Mouse (Mus musculus) CD4-positive naive resting alpha-beta T cell, adult 76 days (primary cell): ENCODE data around the gene Gm9611. TPM values are rescaled to one million over a fixed set of nuclear protein-coding genes. Genes with fewer than 3 reads are reported as not detected.

Source experiments
- total RNA-seq: library from RNA; stranded (reverse); gene quantifications from one replicate; pipeline ENCODE4 v1.2.4, GENCODE M21; 2023

Gm9611 gene
- not detected for total RNA-seq

DNA sequence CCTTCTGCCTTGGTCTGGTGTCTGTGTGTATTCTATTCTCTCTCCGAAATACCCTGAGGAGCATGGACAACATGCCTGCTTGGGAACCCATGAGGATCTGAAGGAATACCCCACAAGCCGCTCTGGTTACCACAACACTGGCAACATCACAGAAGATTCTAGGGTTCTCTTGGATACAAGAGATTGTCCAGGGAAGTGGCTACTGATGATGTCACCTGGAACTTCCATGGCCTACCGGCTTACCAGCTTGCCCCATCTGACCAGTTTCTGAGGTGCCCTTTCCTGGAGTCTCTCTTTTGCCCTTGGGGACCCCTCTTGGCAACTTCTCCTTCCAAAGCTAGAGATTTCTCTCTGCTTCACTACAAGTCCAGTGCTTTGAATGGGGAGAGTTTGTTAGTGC lies at the start of gene Gm9611:
Gene Gm9611, minus strand, starts transcription at position 101 of the 400 bp plus-strand sequence.

DNA sequence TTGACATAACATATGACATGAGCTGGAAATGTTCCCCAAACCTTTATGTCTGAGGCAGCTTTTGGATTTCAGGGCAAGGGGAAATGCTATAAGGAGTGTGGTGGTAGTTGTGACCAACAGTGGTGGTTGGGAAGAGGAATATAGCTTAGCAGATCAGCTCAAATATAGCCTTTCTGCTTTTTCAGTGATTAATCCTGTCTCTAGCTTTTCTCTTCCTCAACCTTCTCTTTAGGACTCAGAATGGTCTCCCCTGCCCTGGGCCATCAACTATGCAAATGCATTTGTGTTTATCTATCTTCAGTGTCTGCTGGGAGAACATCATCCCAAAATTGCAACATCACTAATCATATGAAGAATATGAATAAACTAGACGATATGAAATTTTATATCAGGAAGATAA lies 12.8 kb upstream of the Gm9611 start, which contains the start of gene Gm7995:
Gene Gm7995, plus strand, starts transcription at position 301 of the 400 bp plus-strand sequence.

DNA sequence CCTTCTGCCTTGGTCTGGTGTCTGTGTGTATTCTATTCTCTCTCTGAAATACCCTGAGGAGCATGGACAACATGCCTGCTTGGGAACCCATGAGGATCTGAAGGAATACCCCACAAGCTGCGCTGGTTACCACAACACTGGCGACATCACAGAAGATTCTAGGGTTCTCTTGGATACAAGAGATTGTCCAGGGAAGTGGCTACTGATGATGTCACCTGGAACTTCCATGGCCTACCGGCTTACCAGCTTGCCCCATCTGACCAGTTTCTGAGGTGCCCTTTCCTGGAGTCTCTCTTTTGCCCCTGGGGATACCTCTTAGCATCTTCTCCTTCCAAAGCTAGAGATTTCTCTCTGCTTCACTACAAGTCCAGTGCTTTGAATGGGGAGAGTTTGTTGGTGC lies 37.2 kb downstream of the Gm9611 start, which contains the start of gene Gm17026:
Gene Gm17026, minus strand, starts transcription at position 101 of the 400 bp plus-strand sequence.

Other genes with a start within 250 kb of the Gm9611 start
- not detected for gene Gm7951, start 180.0 kb downstream of the Gm9611 start, total RNA-seq
- gene Gm17027, start 134.7 kb downstream of the Gm9611 start, total RNA-seq: not detected
- not detected for gene Gm3573, start 106.6 kb downstream of the Gm9611 start, total RNA-seq
- gene Gm17026, start 37.3 kb downstream of the Gm9611 start, total RNA-seq: not detected
- gene Gm7995, start 12.9 kb upstream of the Gm9611 start, total RNA-seq: not detected
- not detected for gene Gm8005, start 142.3 kb upstream of the Gm9611 start, total RNA-seq
- gene Gm8011, start 166.5 kb upstream of the Gm9611 start, total RNA-seq: not detected
- gene Gm8020, start 205.0 kb upstream of the Gm9611 start, total RNA-seq: not detected
- gene Gm8024, start 226.9 kb upstream of the Gm9611 start, total RNA-seq: not detected